Mouse (Mus musculus): ENCODE data around the gene Rbbp6. TPM values are rescaled to one million over a fixed set of nuclear protein-coding genes. Genes with fewer than 3 reads are reported as not detected.

Rbbp6 gene
- total RNA-seq, 2 experiments from 2014 or later = 24.9 to 35.3 TPM

- DNase-seq (ENCODE audit: low spot score) = no peak
- intact Hi-C loops (cut with DNase I) = no loop called here
Observed at GRCm38 (mm10) chr7:123035314-123035713, 69.8 kb downstream of the Rbbp6 start.

GRCm38 (mm10) chr7:123039302-123039701 lies 73.8 kb downstream of the Rbbp6 start:
- DNase-seq (ENCODE audit: low spot score) = no peak

GRCm38 (mm10) chr7:123045146-123045545 lies 79.7 kb downstream of the Rbbp6 start:
- intact Hi-C loops (cut with DNase I) = loop anchor here (10.0 kb wide), 1 partner anchor 420 kb away; the partner anchor contains the start of gene Aqp8

More at GRCm38 (mm10) chr7:123039302-123039701, 73.8 kb downstream of the Rbbp6 start:
- intact Hi-C loops (cut with DNase I) = no loop called here

GRCm38 (mm10) chr7:123046473-123047091 lies 81.1 kb downstream of the Rbbp6 start:
- peak; percentile 19 for DNase-seq (ENCODE audit: low spot score)
- intact Hi-C loops (cut with DNase I) = loop anchor here (10.0 kb wide), 1 partner anchor 418 kb away; the partner anchor contains the start of gene Aqp8

More at GRCm38 (mm10) chr7:123045146-123045545, 79.7 kb downstream of the Rbbp6 start:
- no peak for DNase-seq (ENCODE audit: low spot score)

Other genes with a start within 250 kb of the Rbbp6 start
- 10 to 100 TPM; 33.1 to 33.3 TPM for gene Tnrc6a, start 158.2 kb downstream of the Rbbp6 start, total RNA-seq (2021)
- not detected for gene Slc5a11, start 249.1 kb downstream of the Rbbp6 start, total RNA-seq (2021)